Mouse (Mus musculus): ENCODE data around the gene Cnih2. TPM values are rescaled to one million over a fixed set of nuclear protein-coding genes. Genes with fewer than 3 reads are reported as not detected.

Gene Cnih2
- polyA plus RNA-seq, 1 experiment from 2014 or later, result 12.7 TPM

GRCm38 (mm10) chr19:5045531-5045930 lies 52.8 kb downstream of the Cnih2 start:
- Histone ChIP-seq H3K4me1 (peaks cover 34% of the 10 kb centered on the region), H3K9me3 (no peaks in the 10 kb centered on the region), H3K27ac (no peak overlapping the region), H3K36me3 (peaks cover 52% of the 10 kb centered on the region), H3K4me3 (no peak overlapping the region), H3K27me3 (ENCODE audit: insufficient read depth, poor library complexity, severe bottlenecking) (peaks cover 7% of the 10 kb centered on the region; the same call in 1 of the 2 replicates)
- DNase-seq (ENCODE audit: low spot score), result no peak
- WGBS, result 73% methylated on average over 4 of the region's 4 CpGs

Other genes with a start within 250 kb of the Cnih2 start
- 30.3 and 32.2 TPM in 2 replicates for gene Ctsf, start 243.4 kb downstream of the Cnih2 start, polyA plus RNA-seq (2016; fragmentation: Nextera tagmentation; extraction: Ambion mirVana)
- gene Actn3, start 220.6 kb downstream of the Cnih2 start, polyA plus RNA-seq (2016; fragmentation: Nextera tagmentation; extraction: Ambion mirVana), result 6.8 and 9.9 TPM in 2 replicates
- 10.2 and 12.3 TPM in 2 replicates for gene Zdhhc24, start 219.9 kb downstream of the Cnih2 start, polyA plus RNA-seq (2016; fragmentation: Nextera tagmentation; extraction: Ambion mirVana)
- gene Bbs1, start 191.9 kb downstream of the Cnih2 start, polyA plus RNA-seq (2016; fragmentation: Nextera tagmentation; extraction: Ambion mirVana), result 3.1 and 3.2 TPM in 2 replicates
- gene Dpp3, start 170.2 kb downstream of the Cnih2 start, polyA plus RNA-seq (2016; fragmentation: Nextera tagmentation; extraction: Ambion mirVana), result 155 and 156 TPM in 2 replicates
- gene Peli3, start 155.4 kb downstream of the Cnih2 start, polyA plus RNA-seq (2016; fragmentation: Nextera tagmentation; extraction: Ambion mirVana), result 0.32 and 1.0 TPM in 2 replicates
- gene Mrpl11, start 136.4 kb downstream of the Cnih2 start, polyA plus RNA-seq (2016; fragmentation: Nextera tagmentation; extraction: Ambion mirVana), result 128 and 142 TPM in 2 replicates
- 0.24 and 0.34 TPM in 2 replicates for gene Npas4, start 108.2 kb downstream of the Cnih2 start, polyA plus RNA-seq (2016; fragmentation: Nextera tagmentation; extraction: Ambion mirVana)
- gene Slc29a2, start 74.7 kb downstream of the Cnih2 start, polyA plus RNA-seq (2016; fragmentation: Nextera tagmentation; extraction: Ambion mirVana), result 7.6 and 12.0 TPM in 2 replicates
- gene B4gat1, start 59.7 kb downstream of the Cnih2 start, polyA plus RNA-seq (2016; fragmentation: Nextera tagmentation; extraction: Ambion mirVana), result 42.8 and 47.8 TPM in 2 replicates
- 1.6 and 2.5 TPM in 2 replicates for gene AC124502.3, start 59.6 kb downstream of the Cnih2 start, polyA plus RNA-seq (2016; fragmentation: Nextera tagmentation; extraction: Ambion mirVana)
- 47.1 and 58.1 TPM in 2 replicates for gene Brms1, start 57.2 kb downstream of the Cnih2 start, polyA plus RNA-seq (2016; fragmentation: Nextera tagmentation; extraction: Ambion mirVana)
- gene Rin1, start 48.0 kb downstream of the Cnih2 start, polyA plus RNA-seq (2016; fragmentation: Nextera tagmentation; extraction: Ambion mirVana), result 4.0 and 5.3 TPM in 2 replicates
- 19.0 and 43.4 TPM in 2 replicates for gene Cd248, start 30.4 kb downstream of the Cnih2 start, polyA plus RNA-seq (2016; fragmentation: Nextera tagmentation; extraction: Ambion mirVana)
- 6.4 and 7.6 TPM in 2 replicates for gene Tmem151a, start 13.0 kb downstream of the Cnih2 start, polyA plus RNA-seq (2016; fragmentation: Nextera tagmentation; extraction: Ambion mirVana)
- gene Yif1a, start 10.0 kb downstream of the Cnih2 start, polyA plus RNA-seq (2016; fragmentation: Nextera tagmentation; extraction: Ambion mirVana), result 94.9 and 104 TPM in 2 replicates
- gene Rab1b, start 8.6 kb upstream of the Cnih2 start, polyA plus RNA-seq (2016; fragmentation: Nextera tagmentation; extraction: Ambion mirVana), result 261 and 263 TPM in 2 replicates
- 23.7 and 27.0 TPM in 2 replicates for gene Klc2, start 20.0 kb upstream of the Cnih2 start, polyA plus RNA-seq (2016; fragmentation: Nextera tagmentation; extraction: Ambion mirVana)
- gene Pacs1, start 174.6 kb upstream of the Cnih2 start, polyA plus RNA-seq (2016; fragmentation: Nextera tagmentation; extraction: Ambion mirVana), result 23.1 and 23.4 TPM in 2 replicates
- gene Sf3b2, start 196.9 kb upstream of the Cnih2 start, polyA plus RNA-seq (2016; fragmentation: Nextera tagmentation; extraction: Ambion mirVana), result 261 and 313 TPM in 2 replicates
- gene Gal3st3, start 199.8 kb upstream of the Cnih2 start, polyA plus RNA-seq (2016; fragmentation: Nextera tagmentation; extraction: Ambion mirVana), result 2.8 and 4.5 TPM in 2 replicates
- not detected in 2 replicates for gene Catsper1, start 237.2 kb upstream of the Cnih2 start, polyA plus RNA-seq (2016; fragmentation: Nextera tagmentation; extraction: Ambion mirVana)